Mouse (Mus musculus) liver, postnatal 0 days (tissue): Measurements from ENCODE around the gene Hoxa6. TPM values are rescaled to one million over a fixed set of nuclear protein-coding genes. Genes with fewer than 3 reads are reported as not detected.
A peak's percentile ranks its signal among the peaks of the same experiment; 100 is the strongest.

Experiments
- ATAC-seq: fragments of 200-750 bp; cut with Nextera tagmentation; 2 replicates; pipeline ENCODE4 v1.8.0; 2017; ENCODE audit warnings: mild to moderate bottlenecking, moderate library complexity
- DNase-seq: peaks from one replicate; pipeline ENCODE4 v3.0.0-alpha.2; 2016
- H3K27ac ChIP-seq: fragments of 300-500 bp; sonication (generic); 2 replicates; pipeline ENCODE4 v1.5.1; 2014; ENCODE audit warnings: antibody characterized with exemption, moderate library complexity, mild to moderate bottlenecking, low read depth
- H3K27me3 ChIP-seq: fragments of 300-500 bp; sonication (generic); 2 replicates; pipeline ENCODE4 v1.6.1; 2014; ENCODE audit warnings: low read length, control low read depth, mixed read lengths; ENCODE audit not compliant: insufficient read depth
- H3K36me3 ChIP-seq: fragments of 300-500 bp; sonication (generic); replicated peaks from 2 replicates; pipeline ENCODE4 v1.6.1; 2014; ENCODE audit warnings: mild to moderate bottlenecking, control low read depth, low read length, moderate library complexity, mixed read lengths; ENCODE audit not compliant: insufficient read depth
- H3K4me1 ChIP-seq: fragments of 300-500 bp; sonication (generic); 2 replicates; pipeline ENCODE4 v1.6.1; 2014; ENCODE audit warnings: antibody characterized with exemption, mild to moderate bottlenecking, control low read depth; ENCODE audit not compliant: insufficient read depth
- H3K4me2 ChIP-seq: fragments of 300-500 bp; sonication (generic); 2 replicates; pipeline ENCODE4 v1.6.1; 2014; ENCODE audit warnings: low read depth, mild to moderate bottlenecking, low read length, moderate library complexity, mixed read lengths
- H3K4me3 ChIP-seq: fragments of 300-500 bp; sonication (generic); 2 replicates; pipeline ENCODE4 v1.5.1; 2014; ENCODE audit warnings: low read depth, low read length
- H3K9ac ChIP-seq: fragments of 300-500 bp; sonication (generic); replicated peaks from 2 replicates; pipeline ENCODE4 v1.6.1; 2014; ENCODE audit warnings: mild to moderate bottlenecking, moderate library complexity
- H3K9me3 ChIP-seq: fragments of 300-500 bp; sonication (generic); 2 replicates; pipeline ENCODE4 v1.6.1; 2016; ENCODE audit warnings: mild to moderate bottlenecking, control low read depth, low read length, mixed read lengths
- CTCF ChIP-seq: sonication (generic); IDR thresholded peaks from 2 replicates; pipeline ENCODE4 v1.5.1; 2016; ENCODE audit warnings: antibody characterized with exemption, low read depth
- EP300 ChIP-seq: IDR thresholded peaks from 2 replicates; pipeline ENCODE4 v1.6.1; 2016; ENCODE audit warnings: antibody characterized with exemption, low read depth, mild to moderate bottlenecking
- WGBS: fragments of 180-500 bp; shearing (Covaris S2); extraction: QIAGEN DNeasy Blood & Tissue Kit; methylation state at CpG from one replicate; pipeline ENCODE4 v1.1.7; 2014; ENCODE audit not compliant: insufficient replicate concordance; 5-methylcytosine and 5-hydroxymethylcytosine counted together
- polyA plus RNA-seq: library from polyadenylated mRNA; unstranded; fragments of >200 nt; fragmentation: Nextera tagmentation; extraction: Ambion mirVana; gene quantifications from 2 replicates; pipeline ENCODE4 v1.2.1, GENCODE M21; 2015

The Hoxa6 gene
- polyA plus RNA-seq, 1 experiment from 2014 or later: not detected

DNA sequence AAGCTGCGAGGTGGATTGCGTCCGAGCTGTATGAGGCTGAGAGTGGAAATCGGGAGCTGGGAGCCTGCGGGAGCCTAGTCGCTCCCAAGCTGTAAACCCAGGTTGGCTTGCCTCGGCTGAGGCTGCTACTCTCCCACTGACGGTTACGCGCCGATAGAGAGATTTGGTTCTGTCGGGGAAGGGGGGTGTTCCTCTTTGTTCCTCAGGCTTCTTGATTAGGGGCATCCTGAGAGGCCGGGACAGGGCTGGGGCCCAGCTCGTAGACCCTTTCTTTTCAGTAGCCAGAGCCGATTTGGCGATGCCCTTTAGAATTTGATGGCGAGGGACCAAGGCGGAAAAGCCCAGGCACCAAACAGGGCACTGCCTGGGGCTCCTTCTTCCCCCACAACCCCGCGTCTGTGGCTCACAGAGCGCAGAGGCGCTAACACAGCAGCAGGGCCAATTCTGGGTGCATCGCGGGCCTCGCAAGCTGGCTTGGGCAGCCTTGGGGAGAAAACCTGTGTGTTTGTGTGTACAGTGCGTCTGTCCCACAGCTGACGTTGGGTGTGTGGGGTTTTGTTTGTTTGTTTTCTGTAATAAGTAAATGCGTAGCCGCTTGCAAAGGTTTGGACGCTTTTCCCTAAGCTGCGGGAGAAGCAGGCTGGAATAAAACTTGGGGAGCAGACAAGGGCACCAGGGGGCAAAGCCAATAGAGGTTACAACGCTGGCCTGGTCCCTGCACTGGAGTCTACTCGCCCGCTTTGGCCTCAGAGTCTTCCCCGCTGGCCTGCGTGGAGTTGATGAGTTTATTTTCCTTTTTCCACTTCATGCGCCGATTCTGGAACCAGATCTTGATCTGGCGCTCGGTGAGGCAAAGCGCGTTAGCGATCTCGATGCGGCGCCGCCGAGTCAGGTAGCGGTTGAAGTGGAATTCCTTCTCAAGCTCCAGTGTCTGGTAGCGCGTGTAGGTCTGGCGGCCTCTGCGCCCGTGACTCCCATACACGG is 2.6 kb downstream of the Hoxa6 start:
- DNase-seq (no peak), ATAC-seq (no peak)
- no peak overlapping the region for H3K4me2 ChIP-seq
- H3K9ac ChIP-seq: no peak overlapping the region
- H3K27ac ChIP-seq: no peak overlapping the region
- H3K27me3 ChIP-seq: peaks cover 93% of the 10 kb centered on the region
- H3K36me3 ChIP-seq: no peaks in the 10 kb centered on the region
- WGBS: 52% methylated on average over 55 of the region's 55 CpGs
- TF ChIP-seq EP300 (no peak), CTCF (no peak)
- H3K4me3 ChIP-seq: no peak overlapping the region
- peaks cover 6% of the 10 kb centered on the region; the same call in 1 of the 2 replicates for H3K4me1 ChIP-seq
- no peaks in the 10 kb centered on the region for H3K9me3 ChIP-seq

DNA sequence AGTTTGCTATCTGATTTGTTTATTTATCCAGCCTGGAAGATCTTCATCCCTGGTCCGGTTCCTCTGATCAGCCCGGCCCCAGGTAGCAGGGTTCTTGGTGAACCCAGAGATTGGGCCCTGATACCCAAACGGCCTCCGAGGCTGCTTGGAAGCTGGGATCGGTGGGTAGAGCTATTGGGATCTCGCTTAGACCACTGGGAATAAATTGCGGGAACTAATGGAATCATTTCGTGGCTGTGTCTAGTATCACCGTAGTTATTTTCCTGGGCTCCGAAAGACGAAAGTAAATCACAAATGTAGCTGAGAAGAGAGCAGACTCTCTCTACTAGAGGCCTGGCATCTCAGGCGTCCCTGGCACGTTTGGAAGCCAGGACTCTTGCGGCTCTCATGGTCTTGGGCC is 3.3 kb downstream of the Hoxa6 start:
- DNase-seq (no peak), ATAC-seq (no peak)
- no peaks in the 10 kb centered on the region for H3K9me3 ChIP-seq
- H3K4me1 ChIP-seq: peaks cover 6% of the 10 kb centered on the region; the same call in 1 of the 2 replicates
- H3K9ac ChIP-seq: no peak overlapping the region
- peaks cover 93% of the 10 kb centered on the region for H3K27me3 ChIP-seq
- H3K4me2 ChIP-seq: no peak overlapping the region
- 53% methylated on average over 14 of the region's 14 CpGs for WGBS
- H3K36me3 ChIP-seq: no peaks in the 10 kb centered on the region
- H3K4me3 ChIP-seq: no peak overlapping the region
- TF ChIP-seq CTCF (no peak), EP300 (no peak)
- H3K27ac ChIP-seq: no peak overlapping the region

DNA sequence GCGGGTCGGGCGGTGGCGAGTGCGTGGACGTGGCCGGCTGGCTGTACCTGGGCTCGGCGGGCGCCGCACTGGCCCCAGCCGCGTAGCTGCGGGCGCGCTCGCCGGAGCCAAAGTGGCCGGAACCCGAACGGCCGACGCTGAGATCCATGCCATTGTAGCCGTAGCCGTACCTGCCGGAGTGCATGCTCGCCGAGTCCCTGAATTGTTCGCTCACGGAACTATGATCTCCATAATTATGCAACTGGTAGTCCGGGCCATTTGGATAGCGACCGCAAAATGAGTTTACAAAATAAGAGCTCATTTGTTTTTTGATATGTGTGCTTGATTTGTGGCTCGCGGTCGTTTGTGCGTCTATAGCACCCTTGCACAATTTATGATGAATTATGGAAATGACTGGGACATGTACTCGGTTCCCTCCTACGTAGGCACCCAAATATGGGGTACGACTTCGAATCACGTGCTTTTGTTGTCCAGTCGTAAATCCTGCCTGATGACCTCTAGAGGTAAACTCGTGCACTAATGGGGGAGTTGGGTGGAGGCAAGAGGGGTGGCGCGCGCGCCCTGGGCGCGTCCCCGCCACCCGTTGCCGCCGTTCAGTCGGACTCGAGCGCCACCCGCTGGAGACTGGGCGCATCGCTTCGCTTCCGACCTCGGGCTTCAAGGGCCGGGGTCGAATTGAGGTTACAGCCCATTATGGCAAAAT is 4.3 kb downstream of the Hoxa6 start, which contains the start of gene Hoxa5:
TSS of gene Hoxa5 (minus strand) at position 538 of the 703 bp plus-strand sequence.
- Histone ChIP-seq H3K9me3 (no peaks in the 10 kb centered on the region), H3K36me3 (no peaks in the 10 kb centered on the region), H3K4me3 (peak within 1 kb of the TSS; percentile 52), H3K27me3 (peaks cover 86% of the 10 kb centered on the region), H3K4me2 (peak within 1 kb of the TSS; percentile 74), H3K4me1 (peaks cover 6% of the 10 kb centered on the region; the same call in 1 of the 2 replicates), H3K9ac (peak within 1 kb of the TSS; percentile 51), H3K27ac (peak within 1 kb of the TSS; percentile 22; the same call in 1 of the 2 replicates)
- DNase-seq (peak; percentile 73), ATAC-seq (peak; percentile 74)
- TF ChIP-seq EP300: no peak
- TF ChIP-seq CTCF: peak; percentile 79
- 4% methylated on average over 65 of the region's 65 CpGs for WGBS

DNA sequence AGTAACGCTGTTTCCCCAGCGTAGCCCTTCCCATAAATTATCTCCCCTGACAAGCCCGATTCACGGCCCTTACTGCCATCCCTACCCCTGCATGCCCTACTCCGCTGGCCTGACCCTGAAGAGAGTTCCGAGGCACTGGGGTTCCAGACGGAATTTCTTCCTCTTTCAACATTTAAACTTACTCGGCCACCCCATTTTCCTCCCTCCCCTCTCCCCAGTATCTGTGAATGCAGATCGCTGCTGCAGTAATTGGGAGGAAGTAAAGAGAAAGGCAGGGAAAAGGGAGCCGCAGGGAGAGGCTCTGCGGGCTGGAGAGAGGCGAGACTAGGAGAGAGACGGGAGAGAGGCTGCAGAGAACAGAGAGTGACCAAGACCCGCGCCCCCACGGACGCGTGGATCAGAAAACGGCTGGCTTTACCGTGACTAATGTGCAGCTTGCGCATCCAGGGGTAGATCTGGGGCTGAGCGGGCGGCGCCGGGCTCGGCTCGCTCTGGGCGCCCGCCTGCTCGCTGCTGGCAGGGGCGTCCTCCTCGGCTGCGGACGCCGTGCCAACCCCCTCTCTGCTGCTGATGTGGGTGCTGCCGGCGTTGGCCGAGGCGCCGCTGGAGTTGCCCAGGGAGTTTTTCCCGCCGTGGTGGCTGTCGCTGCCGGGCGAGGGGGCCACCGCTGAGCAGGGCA is 5.0 kb downstream of the Hoxa6 start:
- H3K4me3 ChIP-seq: peak overlapping the region; percentile 52
- DNase-seq: no peak
- peak; percentile 19; the same call in 1 of the 2 replicates for ATAC-seq
- peak overlapping the region; percentile 51 for H3K9ac ChIP-seq
- H3K9me3 ChIP-seq: no peaks in the 10 kb centered on the region
- TF ChIP-seq CTCF (no peak), EP300 (no peak)
- H3K27me3 ChIP-seq: peaks cover 84% of the 10 kb centered on the region
- peaks cover 6% of the 10 kb centered on the region; the same call in 1 of the 2 replicates for H3K4me1 ChIP-seq
- 14% methylated on average over 40 of the region's 46 CpGs for WGBS
- peak overlapping the region; percentile 22; the same call in 1 of the 2 replicates for H3K27ac ChIP-seq
- no peaks in the 10 kb centered on the region for H3K36me3 ChIP-seq
- H3K4me2 ChIP-seq: peak overlapping the region; percentile 74

DNA sequence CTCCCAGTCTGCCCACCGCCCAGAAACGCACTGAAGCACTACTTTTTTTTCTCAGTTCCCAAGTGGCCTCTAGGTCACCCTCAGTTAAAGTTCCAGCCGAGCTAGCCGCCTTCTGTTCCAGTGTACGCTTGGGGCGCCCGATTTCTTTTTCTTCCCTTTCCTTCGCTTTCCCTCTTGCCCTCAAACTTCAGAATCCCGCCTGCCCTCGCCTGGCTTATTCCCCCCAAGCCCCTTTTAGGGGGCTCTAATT is 5.5 kb downstream of the Hoxa6 start:
- ATAC-seq: no peak
- no peak for DNase-seq
- peaks cover 84% of the 10 kb centered on the region for H3K27me3 ChIP-seq
- 30% methylated on average over 10 of the region's 10 CpGs for WGBS
- peak overlapping the region; percentile 52 for H3K4me3 ChIP-seq
- peak overlapping the region; percentile 51; the same call in 1 of the 2 replicates for H3K9ac ChIP-seq
- peak overlapping the region; percentile 74 for H3K4me2 ChIP-seq
- peaks cover 4% of the 10 kb centered on the region; the same call in 1 of the 2 replicates for H3K4me1 ChIP-seq
- H3K27ac ChIP-seq: no peak overlapping the region
- TF ChIP-seq CTCF: no peak
- no peaks in the 10 kb centered on the region for H3K9me3 ChIP-seq
- H3K36me3 ChIP-seq: no peaks in the 10 kb centered on the region
